Mouse (Mus musculus) limb, embryonic 13.5 days (tissue): ENCODE data around the gene Daam2. TPM values are rescaled to one million over a fixed set of nuclear protein-coding genes. Genes with fewer than 3 reads are reported as not detected.

ENCODE experiments used
- ATAC-seq: fragments of 200-750 bp; cut with Nextera tagmentation; 2 replicates; pipeline ENCODE4 v1.8.0; 2017; ENCODE audit warnings: low read depth, moderate number of reproducible peaks, moderate TSS enrichment; ENCODE audit not compliant: low FRiP score
- H3K27ac ChIP-seq: fragments of 300-500 bp; sonication (generic); 2 replicates; pipeline ENCODE4 v1.5.1; 2015; ENCODE audit warnings: inconsistent platforms, mild to moderate bottlenecking, moderate library complexity
- H3K27me3 ChIP-seq: fragments of 300-500 bp; sonication (generic); 2 replicates; pipeline ENCODE4 v1.6.1; 2015; ENCODE audit warnings: mild to moderate bottlenecking, inconsistent platforms
- H3K36me3 ChIP-seq: fragments of 300-500 bp; sonication (generic); 2 replicates; pipeline ENCODE4 v1.6.1; 2015; ENCODE audit warnings: inconsistent platforms, mild to moderate bottlenecking, moderate library complexity
- H3K4me1 ChIP-seq: fragments of 300-500 bp; sonication (generic); 2 replicates; pipeline ENCODE4 v1.6.1; 2015; ENCODE audit warnings: inconsistent platforms
- H3K4me2 ChIP-seq: fragments of 300-500 bp; sonication (generic); replicated peaks from 2 replicates; pipeline ENCODE4 v1.6.1; 2015; ENCODE audit warnings: inconsistent platforms, mild to moderate bottlenecking, moderate library complexity
- H3K4me3 ChIP-seq: fragments of 300-500 bp; sonication (generic); 2 replicates; pipeline ENCODE4 v1.5.1; 2015; ENCODE audit warnings: moderate library complexity, mild to moderate bottlenecking, inconsistent platforms
- H3K9ac ChIP-seq: fragments of 300-500 bp; sonication (generic); 2 replicates; pipeline ENCODE4 v1.6.1; 2015; ENCODE audit warnings: mild to moderate bottlenecking, inconsistent platforms
- H3K9me3 ChIP-seq: fragments of 300-500 bp; sonication (generic); 2 replicates; pipeline ENCODE4 v1.6.1; 2016; ENCODE audit warnings: inconsistent platforms
- WGBS: fragments of 180-500 bp; shearing (Covaris S2); methylation state at CpG from one replicate; pipeline ENCODE4 v1.1.7; 2015; 5-methylcytosine and 5-hydroxymethylcytosine counted together
- polyA plus RNA-seq: library from polyadenylated mRNA; unstranded; fragments of >200 nt; fragmentation: Nextera tagmentation; extraction: Ambion mirVana; gene quantifications from 2 replicates; pipeline ENCODE4 v1.2.1, GENCODE M21; 2015

Gene Daam2
- polyA plus RNA-seq, 1 experiment from 2014 or later, result 14.7 TPM

DNA sequence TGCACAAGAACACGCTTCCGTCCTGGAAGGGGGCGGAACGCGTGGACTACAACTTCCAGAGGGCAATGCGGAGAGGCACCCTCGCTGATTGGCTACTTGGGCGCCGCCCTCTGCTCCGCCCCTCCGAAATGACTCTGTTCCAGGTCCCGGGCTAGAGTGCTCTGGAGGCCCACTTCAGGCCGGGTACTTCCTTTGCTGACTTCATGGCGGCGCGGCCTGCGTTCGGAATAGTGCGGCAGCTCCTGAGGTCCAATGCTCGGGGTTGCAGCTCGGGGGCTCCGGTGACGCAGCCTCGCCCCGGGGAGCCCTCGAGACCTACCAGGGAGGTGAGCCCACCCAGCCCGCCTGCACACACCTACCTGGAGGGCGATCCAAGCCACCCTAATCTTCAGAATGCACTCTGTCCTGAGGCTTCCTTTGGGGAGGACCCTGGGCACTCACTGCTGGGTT, 135.9 kb downstream of the Daam2 start, which contains the start of gene Mocs1:
Gene Mocs1 (plus strand): TSS at position 124 of the 450 bp plus-strand sequence.
- Histone ChIP-seq H3K9ac (peak within 1 kb of the TSS; percentile 93), H3K27ac (peak within 1 kb of the TSS; percentile 65), H3K36me3 (peaks cover 3% of the 10 kb centered on the region), H3K4me2 (peak within 1 kb of the TSS; percentile 90), H3K9me3 (no peaks in the 10 kb centered on the region), H3K4me3 (peak within 1 kb of the TSS; percentile 76), H3K27me3 (no peaks in the 10 kb centered on the region), H3K4me1 (peaks cover 33% of the 10 kb centered on the region)
- peak; percentile 100 for ATAC-seq
- under 1% methylated on average over 28 of the region's 28 CpGs for WGBS

DNA sequence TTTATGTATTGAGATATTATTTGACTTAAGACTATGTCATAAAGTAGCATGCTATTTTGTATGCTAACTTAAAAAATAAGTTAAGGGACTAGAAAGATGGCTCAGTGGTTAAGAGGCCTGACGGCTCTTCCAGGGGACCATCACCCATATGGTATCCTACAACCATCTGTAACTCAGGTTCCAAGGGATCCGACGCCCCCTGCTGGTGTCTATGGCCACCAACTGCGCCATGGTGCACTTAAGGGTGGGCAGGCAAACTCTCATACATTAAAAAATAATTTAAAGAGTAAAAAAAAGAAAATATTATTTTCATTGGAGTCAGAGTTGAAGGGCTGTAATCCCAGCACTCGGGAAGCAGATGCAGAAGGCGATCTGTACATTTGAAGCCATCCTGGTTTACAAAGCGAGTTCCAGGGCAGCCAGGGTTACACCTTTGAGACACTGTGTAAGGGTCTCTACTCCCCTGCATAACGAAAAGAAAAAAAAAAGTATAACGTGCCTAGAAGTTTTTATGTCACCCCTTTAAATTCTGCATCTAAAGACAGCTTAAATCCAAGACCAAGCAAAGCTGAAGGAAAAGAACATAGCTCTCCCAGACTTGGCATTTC, 136.4 kb downstream of the Daam2 start:
- H3K27me3 ChIP-seq, result no peaks in the 10 kb centered on the region
- no peak overlapping the region for H3K9ac ChIP-seq
- peaks cover 30% of the 10 kb centered on the region for H3K4me1 ChIP-seq
- peak; percentile 26; the same call in 1 of the 2 replicates for ATAC-seq
- 20% methylated on average over 9 of the region's 9 CpGs for WGBS
- H3K4me3 ChIP-seq, result peak overlapping the region; percentile 76
- H3K36me3 ChIP-seq, result no peaks in the 10 kb centered on the region
- no peaks in the 10 kb centered on the region for H3K9me3 ChIP-seq
- peak overlapping the region; percentile 90 for H3K4me2 ChIP-seq
- no peak overlapping the region for H3K27ac ChIP-seq

DNA sequence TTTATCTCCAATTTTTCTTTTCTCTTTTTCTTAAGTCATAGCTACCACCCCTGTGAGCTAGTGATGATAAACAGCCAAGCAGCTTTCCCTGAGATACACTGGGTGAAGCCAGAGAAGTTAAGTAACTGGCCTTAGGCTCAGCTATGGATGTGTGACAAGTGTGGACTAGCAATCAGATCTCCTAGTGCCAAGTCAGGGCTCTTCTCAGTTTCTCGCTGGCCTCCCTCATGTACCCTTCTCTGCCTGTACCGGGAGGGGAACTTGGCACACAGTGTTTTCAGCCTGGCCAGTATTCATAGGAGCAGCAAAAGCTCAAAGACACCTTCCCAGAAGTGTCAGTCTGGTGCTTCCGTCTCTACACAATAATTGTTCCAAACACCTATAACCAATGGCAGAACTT, 140.3 kb downstream of the Daam2 start:
- ATAC-seq, result no peak
- Histone ChIP-seq H3K9ac (no peak overlapping the region), H3K9me3 (no peaks in the 10 kb centered on the region), H3K4me3 (no peak overlapping the region), H3K4me1 (peaks cover 3% of the 10 kb centered on the region), H3K27me3 (no peaks in the 10 kb centered on the region), H3K36me3 (no peaks in the 10 kb centered on the region), H3K4me2 (no peak overlapping the region), H3K27ac (no peak overlapping the region)
- 87% methylated on average over 3 of the region's 3 CpGs for WGBS

DNA sequence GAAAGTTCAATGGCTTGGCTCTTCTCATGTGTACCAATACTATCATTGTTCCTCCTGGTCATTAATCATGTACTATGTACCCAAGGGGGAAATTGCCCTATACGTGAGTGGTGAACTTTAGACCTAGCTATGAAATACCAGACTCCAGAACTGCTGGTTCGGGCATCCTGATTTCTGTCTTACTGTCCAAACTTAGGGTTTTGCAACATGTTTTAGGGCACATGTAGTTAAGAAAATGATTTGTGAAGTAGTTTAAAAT, 141.1 kb downstream of the Daam2 start:
- no peaks in the 10 kb centered on the region for H3K36me3 ChIP-seq
- no peak overlapping the region for H3K4me2 ChIP-seq
- no peak overlapping the region for H3K4me3 ChIP-seq
- H3K27ac ChIP-seq, result no peak overlapping the region
- no peak for ATAC-seq
- H3K9ac ChIP-seq, result no peak overlapping the region
- no peaks in the 10 kb centered on the region for H3K9me3 ChIP-seq
- H3K27me3 ChIP-seq, result no peaks in the 10 kb centered on the region
- H3K4me1 ChIP-seq, result no peaks in the 10 kb centered on the region
- 81% methylated on average over 2 of the region's 2 CpGs for WGBS

DNA sequence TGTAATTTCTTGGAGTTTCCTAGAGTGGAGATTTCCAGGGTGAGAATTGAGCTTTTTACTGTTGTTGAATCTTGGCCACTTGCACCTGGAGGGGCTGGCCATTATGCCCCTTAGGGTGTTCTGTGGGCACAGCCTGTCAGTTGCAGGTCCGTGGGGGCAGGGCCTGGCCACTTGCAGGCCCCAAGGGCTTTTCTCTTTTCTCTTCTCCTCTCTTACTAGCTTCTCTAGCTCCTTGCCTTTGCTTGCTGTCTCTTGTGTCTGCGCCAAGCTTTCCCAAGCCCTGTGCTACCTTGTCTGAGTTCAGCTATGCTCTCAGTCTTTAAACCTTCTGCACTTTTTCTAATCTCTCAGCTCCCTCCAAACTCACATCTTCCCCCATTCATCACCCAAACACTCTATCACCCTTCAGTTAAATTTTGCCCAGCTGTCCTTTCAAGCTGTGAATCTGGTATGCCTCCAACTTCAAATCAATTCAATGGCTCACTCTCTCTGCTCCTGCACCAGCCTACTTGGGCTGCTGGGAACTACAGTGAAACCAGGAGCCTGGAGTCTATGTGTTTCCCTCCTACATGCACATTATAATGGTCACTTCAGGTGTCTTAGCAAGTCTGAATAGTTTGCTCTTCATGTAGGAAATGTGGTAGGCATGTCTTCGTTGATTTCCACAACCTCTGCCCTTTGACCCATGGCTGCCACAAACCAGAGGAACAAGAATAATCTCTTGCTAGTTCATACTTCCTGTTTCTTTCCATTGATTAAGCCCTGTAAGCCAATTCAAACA, 141.7 kb downstream of the Daam2 start:
- Histone ChIP-seq H3K9me3 (no peaks in the 10 kb centered on the region), H3K9ac (no peak overlapping the region), H3K4me1 (no peaks in the 10 kb centered on the region), H3K36me3 (no peaks in the 10 kb centered on the region), H3K27me3 (no peaks in the 10 kb centered on the region), H3K4me3 (no peak overlapping the region), H3K27ac (no peak overlapping the region), H3K4me2 (no peak overlapping the region)
- 81% methylated on average over 3 of the region's 3 CpGs for WGBS
- no peak for ATAC-seq

GRCm38 (mm10) chr17:49419813-49420212, 144.3 kb downstream of the Daam2 start:
- Histone ChIP-seq H3K4me1 (no peaks in the 10 kb centered on the region), H3K27ac (no peak overlapping the region), H3K4me2 (no peak overlapping the region), H3K9me3 (no peaks in the 10 kb centered on the region), H3K9ac (no peak overlapping the region), H3K4me3 (no peak overlapping the region), H3K27me3 (no peaks in the 10 kb centered on the region), H3K36me3 (no peaks in the 10 kb centered on the region)
- 62% methylated on average over 6 of the region's 6 CpGs for WGBS
- no peak for ATAC-seq

GRCm38 (mm10) chr17:49416228-49416627, 147.9 kb downstream of the Daam2 start:
- no peaks in the 10 kb centered on the region for H3K27me3 ChIP-seq
- no peak overlapping the region for H3K27ac ChIP-seq
- no peak overlapping the region for H3K4me2 ChIP-seq
- no peaks in the 10 kb centered on the region for H3K4me1 ChIP-seq
- H3K9me3 ChIP-seq, result no peaks in the 10 kb centered on the region
- no peak overlapping the region for H3K4me3 ChIP-seq
- no peaks in the 10 kb centered on the region for H3K36me3 ChIP-seq
- no peak for ATAC-seq
- WGBS, result 81% methylated on average over 3 of the region's 3 CpGs
- H3K9ac ChIP-seq, result no peak overlapping the region

DNA sequence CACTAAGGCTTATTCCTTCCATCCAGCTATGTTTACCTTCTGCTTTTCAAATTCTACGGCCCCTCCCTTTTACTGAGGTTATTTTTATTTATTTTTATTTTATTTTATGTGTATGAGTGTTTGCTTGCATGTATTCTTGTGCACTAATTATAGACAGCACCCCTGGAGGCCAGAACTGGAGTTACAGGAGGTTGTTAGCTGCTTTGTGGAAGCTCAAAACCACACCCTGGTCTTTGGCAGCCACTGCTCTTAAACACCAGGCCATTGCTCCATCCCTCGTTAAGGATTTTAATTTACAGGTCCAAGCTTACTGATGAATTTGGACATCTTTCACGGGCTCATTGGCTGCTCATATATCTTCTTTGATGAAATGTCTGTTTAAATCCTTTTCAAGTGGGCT, 150.6 kb downstream of the Daam2 start:
- no peaks in the 10 kb centered on the region for H3K9me3 ChIP-seq
- H3K9ac ChIP-seq, result no peak overlapping the region
- H3K4me3 ChIP-seq, result no peak overlapping the region
- no peak for ATAC-seq
- no peak overlapping the region for H3K27ac ChIP-seq
- H3K4me1 ChIP-seq, result no peaks in the 10 kb centered on the region
- H3K36me3 ChIP-seq, result no peaks in the 10 kb centered on the region
- H3K4me2 ChIP-seq, result no peak overlapping the region
- 52% methylated on average over 3 of the region's 3 CpGs for WGBS
- H3K27me3 ChIP-seq, result no peaks in the 10 kb centered on the region

DNA sequence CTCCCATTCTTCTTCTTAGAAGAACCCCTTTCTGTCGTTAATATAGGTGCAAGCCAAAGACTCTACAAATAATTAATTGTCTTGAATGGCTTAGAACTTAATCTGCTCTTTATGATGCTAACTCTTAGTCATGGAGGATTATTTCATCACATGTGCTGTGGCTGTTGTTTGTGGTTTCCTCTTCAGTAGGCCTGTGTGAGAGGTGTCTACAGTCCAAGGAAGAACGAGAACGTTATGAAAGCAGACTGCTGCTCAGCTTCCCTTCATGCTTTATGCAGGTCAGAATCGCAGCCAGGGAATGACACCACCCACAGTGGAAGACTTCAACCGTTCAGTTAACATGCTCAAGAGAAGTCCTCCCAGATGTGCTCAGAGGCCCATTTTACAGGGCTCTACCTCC, 151.2 kb downstream of the Daam2 start:
- Histone ChIP-seq H3K9ac (no peak overlapping the region), H3K36me3 (no peaks in the 10 kb centered on the region), H3K4me3 (no peak overlapping the region), H3K27ac (no peak overlapping the region), H3K4me1 (no peaks in the 10 kb centered on the region), H3K27me3 (no peaks in the 10 kb centered on the region), H3K9me3 (no peaks in the 10 kb centered on the region), H3K4me2 (no peak overlapping the region)
- ATAC-seq, result no peak
- WGBS, result 81% methylated on average over 5 of the region's 5 CpGs

Other genes with a start within 250 kb of the Daam2 start
- gene Mocs1, start 136.0 kb downstream of the Daam2 start, polyA plus RNA-seq, result 5.4 and 5.5 TPM in 2 replicates
- 2.3 and 2.6 TPM in 2 replicates for gene Kif6, start 50.8 kb upstream of the Daam2 start, polyA plus RNA-seq